Mouse (Mus musculus) left cerebral cortex, postnatal 25 days (tissue): ENCODE measurements around the gene Rhox4g. TPM values are rescaled to one million over a fixed set of nuclear protein-coding genes. Genes with fewer than 3 reads are reported as not detected.
"Not testable (repeated sequence)": the region's sequence is repeated elsewhere in the genome, so short reads cannot be mapped to it uniquely, and the experiment has no call there.

ENCODE experiments used
- DNase-seq, 2 experiments: peaks; one replicate each; pipeline ENCODE4 v3.0.0; 2022; ENCODE audit warnings: low spot score in 2 of 2, mixed read lengths in 1 of 2
- intact Hi-C: fragments of 180-260 bp; cut with DNase I; formaldehyde crosslinking; loops from one replicate; pipeline ENCODE4 v1.15.1; 2025
- total RNA-seq, 2 experiments: library from RNA; stranded (reverse); gene quantifications; 2 replicates each; pipeline ENCODE4 v1.2.3; 2021

Gene Rhox4g
- total RNA-seq = not detected

DNA sequence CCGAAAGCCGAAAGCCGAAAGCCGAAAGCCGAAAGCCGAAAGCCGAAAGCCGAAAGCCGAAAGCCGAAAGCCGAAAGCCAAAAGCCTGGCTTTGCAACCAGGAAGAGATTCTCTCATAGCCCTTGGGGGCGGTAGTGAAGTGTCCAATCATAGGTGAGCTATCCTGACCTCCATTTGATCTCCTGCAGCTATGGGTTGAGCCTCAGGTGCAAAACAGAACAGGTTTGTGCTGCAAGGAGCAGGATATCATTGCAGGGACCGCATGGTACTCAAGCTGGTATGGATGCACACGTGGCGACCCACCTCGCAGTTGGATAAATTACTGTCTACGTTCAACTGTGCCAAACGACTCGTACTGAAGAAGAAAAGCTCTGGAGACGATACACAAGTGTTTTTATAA, at the start of gene Rhox4g:
Gene Rhox4g, minus strand, starts transcription at position 101 of the 400 bp plus-strand sequence.
- intact Hi-C loops = not testable (repeated sequence)

DNA sequence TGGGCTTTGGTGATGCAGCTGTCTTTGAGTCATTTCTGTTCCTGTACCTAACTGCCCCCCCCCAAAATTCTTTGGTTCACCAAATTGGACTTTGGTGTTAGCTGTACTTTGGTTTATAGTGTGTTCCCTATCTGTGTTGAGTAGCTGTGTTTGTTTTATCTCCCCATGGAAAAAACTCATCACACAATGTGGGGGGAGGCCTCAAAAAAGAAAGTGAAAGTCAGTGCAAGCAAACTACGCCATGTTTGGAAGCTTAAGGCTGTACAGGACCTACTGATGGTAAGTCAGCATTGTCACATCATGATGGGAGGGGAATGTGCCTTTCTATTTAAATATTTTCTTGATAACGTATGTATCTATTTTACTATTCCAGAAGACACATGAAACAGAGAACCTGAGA, 41.1 kb upstream of the Rhox4g start:
- intact Hi-C loops = no loop called here
- no peak for DNase-seq

More for the DNA sequence above, at the start of gene Rhox4g:
- not testable (repeated sequence) for DNase-seq

DNA sequence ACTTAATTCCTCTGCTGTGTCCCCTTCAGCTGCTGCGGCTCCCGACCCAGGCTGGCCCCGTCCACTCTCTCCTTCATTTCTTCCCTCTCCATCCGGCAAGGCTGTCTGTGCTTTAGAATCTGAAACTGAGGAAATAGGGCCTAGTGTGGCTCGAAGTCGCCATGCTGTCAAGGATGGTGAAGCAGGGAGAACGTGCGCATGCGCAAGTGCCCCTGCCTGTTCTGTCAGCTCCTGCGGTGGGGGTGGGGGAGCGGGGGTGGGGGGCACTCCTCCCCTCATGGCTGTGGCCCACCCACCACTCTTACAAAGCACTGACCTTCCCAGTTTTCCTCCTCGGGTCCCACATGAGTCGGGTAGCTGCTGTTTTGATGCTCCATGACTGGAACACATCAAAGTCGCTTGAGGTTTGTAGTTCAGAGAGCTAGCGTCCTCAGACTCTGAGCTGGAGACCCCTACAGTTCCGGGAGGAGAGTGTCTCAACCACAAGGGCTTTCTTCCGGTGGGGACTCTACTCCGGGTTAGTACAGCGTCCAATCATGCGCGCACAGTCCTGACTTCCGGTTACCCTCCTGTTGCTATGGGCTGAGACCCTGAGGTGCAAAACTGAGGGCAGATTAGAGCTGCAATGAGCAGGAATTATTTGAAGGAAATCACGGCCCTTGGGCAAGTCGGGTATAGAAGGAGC, 32.0 kb upstream of the Rhox4g start:
- intact Hi-C loops = no loop called here
- DNase-seq = no peak

DNA sequence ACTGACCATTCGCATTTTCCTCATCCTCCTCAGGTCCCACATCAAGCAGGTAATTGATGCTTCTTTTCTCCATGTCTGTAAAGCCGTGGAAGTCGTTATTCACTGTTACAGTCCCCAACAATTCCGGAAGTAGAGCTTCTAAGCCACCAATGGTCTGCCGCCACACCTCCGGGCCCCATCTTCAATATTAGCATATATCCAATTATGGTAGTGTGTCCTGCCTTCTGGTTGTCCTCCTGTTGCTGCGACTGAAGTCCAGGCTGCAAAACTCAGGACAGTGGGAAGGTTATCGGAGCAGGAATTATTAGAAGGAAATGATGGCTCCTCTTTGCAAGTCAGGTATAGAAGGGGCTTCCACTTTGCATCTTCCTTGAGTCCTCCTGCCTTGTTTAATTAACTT, 22.1 kb upstream of the Rhox4g start, which contains the start of gene Rhox2h:
Gene Rhox2h, minus strand, starts transcription at position 101 of the 400 bp plus-strand sequence.
- DNase-seq, intact Hi-C loops: not testable (repeated sequence)

DNA sequence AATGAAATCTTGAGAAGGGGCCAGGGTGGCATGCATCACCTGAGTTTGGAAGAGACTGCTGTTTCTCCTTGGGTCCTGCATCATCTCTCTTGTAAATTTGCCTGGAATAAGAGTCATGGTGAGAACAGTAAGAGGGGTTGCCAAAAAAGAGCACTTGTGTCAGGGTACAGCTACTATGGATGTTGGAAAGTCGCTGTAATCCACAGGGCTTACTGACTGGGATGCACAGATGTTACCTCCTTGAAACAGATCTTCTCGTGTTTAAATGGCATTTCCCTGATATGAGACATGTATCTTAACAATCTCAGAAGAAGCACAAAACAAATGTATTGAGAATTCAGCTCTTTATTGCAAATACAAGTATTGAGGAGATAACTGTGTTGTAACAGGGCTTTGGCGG, 17.5 kb upstream of the Rhox4g start, which contains the start of gene Rhox3h:
Gene Rhox3h, minus strand, starts transcription at position 101 of the 400 bp plus-strand sequence.
- intact Hi-C loops, DNase-seq: not testable (repeated sequence)

DNA sequence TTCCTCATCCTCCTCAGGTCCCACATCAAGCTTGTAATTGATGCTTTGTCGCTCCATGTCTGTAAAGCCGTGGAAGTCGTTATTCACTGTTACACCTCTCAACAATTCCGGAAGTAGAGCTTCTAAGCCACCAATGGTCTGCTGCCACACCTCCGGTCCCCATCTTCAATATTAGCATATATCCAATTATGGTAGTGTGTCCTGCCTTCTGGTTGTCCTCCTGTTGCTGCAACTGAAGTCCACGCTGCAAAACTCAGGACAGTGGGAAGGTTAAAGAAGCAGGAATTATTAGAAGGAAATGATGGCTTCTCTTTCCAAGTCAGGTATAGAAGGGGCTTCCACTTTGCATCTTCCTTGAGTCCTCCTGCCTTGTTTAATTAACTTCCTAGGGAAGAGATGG, 7.8 kb downstream of the Rhox4g start, which contains the start of gene Rhox2g:
Gene Rhox2g, minus strand, starts transcription at position 101 of the 400 bp plus-strand sequence.
- intact Hi-C loops = loop anchor here (5.0 kb wide), 1 partner anchor 151 kb away; the partner anchor contains the start of gene Rhox2d
- not testable (repeated sequence) for DNase-seq

DNA sequence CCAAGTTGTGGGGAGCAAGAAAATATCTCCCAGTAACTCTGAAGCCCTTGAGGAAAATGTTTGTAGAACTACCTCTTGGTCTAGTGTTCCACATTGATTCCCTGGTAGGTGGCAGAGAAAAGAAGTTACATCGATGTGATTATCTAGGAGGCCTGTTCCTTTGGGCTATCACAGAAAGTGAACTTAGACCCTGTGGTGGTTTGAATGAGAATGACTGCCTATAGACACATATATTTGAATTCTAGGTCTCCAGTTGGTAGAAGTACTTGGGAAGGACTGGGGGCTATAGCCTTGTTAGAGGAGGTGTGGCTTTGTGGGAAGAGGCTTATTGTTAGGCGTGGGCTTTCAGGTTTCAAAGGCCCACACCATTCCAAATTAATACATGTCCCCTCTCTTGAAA, 22.6 kb downstream of the Rhox4g start, which contains the start of gene Rhox3g:
Gene Rhox3g, minus strand, starts transcription at position 101 of the 400 bp plus-strand sequence.
- intact Hi-C loops, DNase-seq: not testable (repeated sequence)

DNA sequence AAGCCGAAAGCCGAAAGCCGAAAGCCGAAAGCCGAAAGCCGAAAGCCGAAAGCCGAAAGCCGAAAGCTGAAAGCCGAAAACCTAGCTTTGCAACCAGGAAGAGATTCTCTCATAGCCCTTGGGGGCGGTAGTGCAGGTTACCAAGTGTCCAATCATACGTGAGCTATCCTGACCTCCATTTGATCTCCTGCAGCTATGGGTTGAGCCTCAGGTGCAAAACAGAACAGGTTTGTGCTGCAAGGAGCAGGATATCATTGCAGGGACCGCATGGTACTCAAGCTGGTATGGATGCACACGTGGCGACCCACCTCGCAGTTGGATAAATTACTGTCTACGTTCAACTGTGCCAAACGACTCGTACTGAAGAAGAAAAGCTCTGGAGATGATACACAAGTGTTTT, 43.5 kb downstream of the Rhox4g start, which contains the start of gene Rhox4f:
Gene Rhox4f, minus strand, starts transcription at position 101 of the 400 bp plus-strand sequence.
- DNase-seq, intact Hi-C loops: not testable (repeated sequence)

Other genes starting within 250 kb of the Rhox4g start
- not detected for gene Rhox2b, start 239.3 kb downstream of the Rhox4g start, total RNA-seq
- not detected for gene Rhox4b, start 218.8 kb downstream of the Rhox4g start, total RNA-seq
- not detected for gene Rhox2c, start 197.6 kb downstream of the Rhox4g start, total RNA-seq
- not detected for gene Rhox3c, start 192.7 kb downstream of the Rhox4g start, total RNA-seq
- gene Rhox4c, start 171.0 kb downstream of the Rhox4g start, total RNA-seq = not detected
- gene Rhox2d, start 157.9 kb downstream of the Rhox4g start, total RNA-seq = not detected
- gene Rhox4d, start 137.0 kb downstream of the Rhox4g start, total RNA-seq = not detected
- gene Rhox2e, start 120.9 kb downstream of the Rhox4g start, total RNA-seq = not detected
- gene Rhox3e, start 109.3 kb downstream of the Rhox4g start, total RNA-seq = not detected
- not detected for gene Rhox4e, start 93.9 kb downstream of the Rhox4g start, total RNA-seq
- not detected for gene Rhox2f, start 79.9 kb downstream of the Rhox4g start, total RNA-seq
- gene Rhox3f, start 70.3 kb downstream of the Rhox4g start, total RNA-seq = not detected
- not detected for gene Rhox4f, start 43.6 kb downstream of the Rhox4g start, total RNA-seq
- gene Rhox3g, start 22.7 kb downstream of the Rhox4g start, total RNA-seq = not detected
- gene Rhox2g, start 7.9 kb downstream of the Rhox4g start, total RNA-seq = not detected
- gene Rhox3h, start 17.4 kb upstream of the Rhox4g start, total RNA-seq = not detected
- not detected for gene Rhox2h, start 21.9 kb upstream of the Rhox4g start, total RNA-seq
- gene Rhox5, start 153.5 kb upstream of the Rhox4g start, total RNA-seq = not detected
- not detected for gene Rhox6, start 175.6 kb upstream of the Rhox4g start, total RNA-seq
- not detected for gene Rhox7a, start 180.4 kb upstream of the Rhox4g start, total RNA-seq
- not detected for gene Rhox8, start 227.6 kb upstream of the Rhox4g start, total RNA-seq
- not detected for gene Rhox7b, start 245.9 kb upstream of the Rhox4g start, total RNA-seq